Mouse (Mus musculus): Measurements from ENCODE around the gene Hist1h2bn.
"Not testable (repeated sequence)": the region's sequence is repeated elsewhere in the genome, so short reads cannot be mapped to it uniquely, and the experiment has no call there.

Gene Hist1h2bn

DNA sequence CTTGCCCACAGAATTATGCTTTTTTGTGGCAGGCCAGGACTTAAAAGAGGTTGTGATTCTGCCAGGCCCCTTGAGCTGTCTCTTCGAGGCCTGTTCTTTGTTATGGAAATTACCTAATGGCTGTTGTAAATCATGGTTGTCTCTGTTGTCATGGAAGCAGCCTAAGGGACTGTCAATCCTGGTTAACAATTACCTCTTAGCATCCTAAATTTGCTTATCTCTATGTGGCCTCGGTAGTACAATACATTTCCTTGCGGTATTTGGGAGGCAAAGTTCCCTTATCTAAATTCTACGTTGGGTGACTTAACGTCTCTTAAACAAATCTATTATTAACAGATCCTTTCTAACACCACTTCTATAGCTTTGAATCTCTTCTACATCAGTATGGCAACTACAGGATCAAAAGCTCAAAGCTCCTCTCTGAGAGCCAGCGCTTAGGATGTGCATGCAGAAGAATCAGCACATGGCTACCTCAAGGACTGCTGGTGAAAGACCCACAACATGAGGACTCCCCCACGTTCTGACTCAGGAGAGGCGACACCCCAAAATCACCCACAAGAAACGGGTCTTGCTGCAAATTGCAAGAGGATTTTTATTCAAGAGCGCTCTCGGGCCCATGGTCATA is 25.9 kb upstream of the Hist1h2bn start:
- DNase-seq (ENCODE audit: low spot score): no peak

DNA sequence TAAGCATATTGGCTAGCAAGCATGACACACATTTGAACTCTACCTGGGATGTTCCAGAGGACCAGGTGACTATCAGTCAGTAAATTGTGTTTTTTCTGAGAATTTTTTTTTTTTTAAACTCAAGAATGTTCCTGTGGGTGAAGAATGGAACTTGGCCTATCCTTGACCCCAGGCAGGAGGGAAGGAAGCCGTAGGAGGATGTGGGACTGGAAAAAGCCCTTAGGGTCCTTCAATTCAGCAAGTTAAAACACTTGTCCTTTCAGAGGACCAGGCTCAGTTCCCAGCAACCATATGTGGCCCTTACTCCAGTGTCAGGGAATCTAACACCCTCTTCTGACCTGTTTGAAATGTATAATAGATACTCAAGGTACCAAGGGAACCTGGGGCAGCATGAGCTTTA is 24.4 kb upstream of the Hist1h2bn start:
- DNase-seq (ENCODE audit: low spot score): no peak

DNA sequence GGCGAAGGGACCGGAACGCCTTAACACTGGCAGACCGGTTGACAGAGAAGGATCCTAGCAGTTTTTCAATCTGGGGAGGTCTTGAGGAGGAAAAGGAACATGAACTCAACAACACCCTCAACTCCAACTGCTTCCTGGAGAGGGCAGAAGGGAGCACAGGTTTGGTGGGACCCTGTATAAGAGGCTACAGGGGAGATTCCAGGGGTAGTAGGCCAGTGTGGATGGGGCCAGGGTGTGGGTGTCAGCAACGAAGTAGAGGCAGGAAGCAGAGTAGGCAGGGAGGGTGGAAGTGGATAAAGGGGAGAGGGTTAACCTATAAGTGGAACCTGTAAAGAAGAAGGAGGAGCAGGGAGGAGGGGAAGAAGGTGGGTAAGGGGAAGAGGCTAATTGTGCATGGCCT is 20.5 kb upstream of the Hist1h2bn start:
- no peak for DNase-seq (ENCODE audit: low spot score)

GRCm38 (mm10) chr13:21734010-21734905 is 19.7 kb upstream of the Hist1h2bn start:
- no peak for DNase-seq (ENCODE audit: low spot score)

GRCm38 (mm10) chr13:21734906-21735767 is 18.8 kb upstream of the Hist1h2bn start, which contains the start of gene Hist1h4j:
TSS of gene Hist1h4j (plus strand) at chr13:21735064.
- not testable (repeated sequence) for DNase-seq (ENCODE audit: low spot score)

DNA sequence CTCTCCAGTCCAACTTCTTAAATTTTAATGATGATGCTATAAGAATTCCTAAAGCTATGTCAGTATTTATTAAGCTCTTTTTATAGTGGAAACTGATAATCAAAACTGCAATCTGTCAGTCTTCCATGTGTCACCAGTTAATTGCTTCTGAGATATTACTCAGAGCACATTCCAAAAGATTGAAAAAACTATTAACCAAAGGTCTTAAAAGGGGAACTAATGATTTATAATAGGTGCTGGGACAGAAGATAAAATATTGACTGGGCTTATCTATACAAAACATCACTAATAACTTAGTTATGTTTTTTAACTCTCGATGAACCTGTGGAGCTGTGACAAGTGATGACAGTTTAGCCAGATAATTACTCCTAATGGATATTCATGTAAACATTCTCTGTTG is 8.9 kb upstream of the Hist1h2bn start:
- DNase-seq (ENCODE audit: low spot score): no peak

DNA sequence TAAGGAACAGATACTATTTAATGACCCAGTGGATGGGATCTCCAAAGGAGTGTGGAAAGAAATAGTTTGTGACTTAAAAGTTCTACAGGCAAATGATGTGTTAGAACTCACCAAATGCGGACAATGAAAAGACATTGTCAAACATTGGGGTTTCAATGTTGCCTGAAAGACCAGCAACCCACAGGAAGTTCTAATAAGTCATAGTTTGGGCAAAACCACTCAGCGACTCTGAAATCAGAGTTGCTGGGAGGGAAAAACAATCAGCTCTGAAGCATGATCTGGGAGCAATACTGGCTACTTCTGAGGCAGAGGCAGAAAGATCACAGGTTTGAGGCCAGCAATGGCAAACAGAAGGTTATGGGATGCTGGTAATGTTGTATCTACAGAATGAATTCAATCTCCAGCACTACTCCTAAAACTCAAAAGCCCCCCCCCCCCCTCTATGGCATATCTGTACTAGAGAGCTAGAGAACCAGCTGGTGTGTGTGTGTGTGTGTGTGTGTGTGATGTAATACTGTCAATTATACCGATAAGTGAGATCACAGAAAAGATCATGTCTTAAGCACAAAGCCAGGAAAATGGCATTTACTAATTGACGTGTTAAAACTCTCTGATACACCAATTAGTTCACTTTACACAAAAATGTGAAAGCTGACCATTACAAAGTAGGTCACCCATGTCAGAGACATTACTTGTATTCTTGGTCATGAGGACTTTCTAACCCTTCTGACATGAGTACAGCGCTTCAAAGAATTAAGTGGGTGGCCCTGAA is 4.3 kb upstream of the Hist1h2bn start:
- DNase-seq (ENCODE audit: low spot score): no peak

GRCm38 (mm10) chr13:21750159-21751017 is 3.5 kb upstream of the Hist1h2bn start, which contains the start of gene Hist1h4k:
TSS of gene Hist1h4k (minus strand) at chr13:21750505.
- DNase-seq (ENCODE audit: low spot score): peak; percentile 90

DNA sequence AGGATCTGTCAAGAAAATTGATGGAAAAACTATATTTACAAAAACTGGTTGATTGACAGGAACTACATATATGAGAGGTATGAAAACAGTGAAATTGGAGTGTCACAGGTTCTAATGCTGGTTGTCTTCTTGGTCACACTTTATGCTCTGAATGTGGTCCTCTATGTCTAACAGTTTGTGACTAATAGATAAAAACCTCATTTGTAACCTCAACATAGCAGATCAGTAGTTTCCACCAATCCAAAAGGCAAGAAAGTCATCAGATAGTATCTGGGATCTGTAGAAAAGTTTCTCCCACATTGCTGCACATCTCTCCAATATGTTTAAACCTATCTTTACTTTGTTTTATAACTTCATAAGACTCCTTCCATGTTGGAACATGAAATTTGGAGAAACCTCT is 2.5 kb upstream of the Hist1h2bn start:
- no peak for DNase-seq (ENCODE audit: low spot score)

GRCm38 (mm10) chr13:21751827-21752226 is 2.1 kb upstream of the Hist1h2bn start:
- no peak for DNase-seq (ENCODE audit: low spot score)

GRCm38 (mm10) chr13:21752356-21752755 is 1.6 kb upstream of the Hist1h2bn start:
- no peak for DNase-seq (ENCODE audit: low spot score)

GRCm38 (mm10) chr13:21753051-21753523 is 836 bp upstream of the Hist1h2bn start:
- DNase-seq (ENCODE audit: low spot score): no peak

DNA sequence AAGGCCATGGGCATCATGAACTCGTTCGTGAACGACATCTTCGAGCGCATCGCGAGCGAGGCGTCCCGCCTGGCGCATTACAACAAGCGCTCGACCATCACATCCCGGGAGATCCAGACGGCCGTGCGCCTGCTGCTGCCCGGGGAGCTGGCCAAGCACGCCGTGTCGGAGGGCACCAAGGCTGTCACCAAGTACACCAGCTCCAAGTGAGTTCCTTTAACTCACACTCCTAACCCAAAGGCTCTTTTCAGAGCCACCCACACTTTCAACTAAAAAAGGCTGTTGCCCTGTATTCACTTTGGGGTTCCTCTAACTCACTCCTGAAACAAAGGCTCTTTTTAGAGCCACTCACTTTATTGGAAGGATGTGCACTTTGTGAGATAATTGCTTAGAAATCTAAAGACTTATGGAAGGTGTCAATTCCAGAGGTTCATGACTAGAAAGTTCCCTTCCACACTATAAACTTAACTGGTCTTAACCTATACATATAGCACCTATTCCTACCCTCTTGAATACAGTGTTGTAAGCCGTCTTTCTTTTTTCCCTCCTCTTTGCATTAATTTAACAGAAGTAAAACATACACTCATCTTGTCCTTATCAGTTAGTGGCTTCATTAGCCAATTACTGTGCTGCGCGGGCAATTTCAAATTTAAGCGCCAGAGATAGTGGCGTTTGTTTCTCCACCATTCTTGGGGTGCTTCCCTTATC is 525 bp downstream of the Hist1h2bn start:
- not testable (repeated sequence) for DNase-seq (ENCODE audit: low spot score)

DNA sequence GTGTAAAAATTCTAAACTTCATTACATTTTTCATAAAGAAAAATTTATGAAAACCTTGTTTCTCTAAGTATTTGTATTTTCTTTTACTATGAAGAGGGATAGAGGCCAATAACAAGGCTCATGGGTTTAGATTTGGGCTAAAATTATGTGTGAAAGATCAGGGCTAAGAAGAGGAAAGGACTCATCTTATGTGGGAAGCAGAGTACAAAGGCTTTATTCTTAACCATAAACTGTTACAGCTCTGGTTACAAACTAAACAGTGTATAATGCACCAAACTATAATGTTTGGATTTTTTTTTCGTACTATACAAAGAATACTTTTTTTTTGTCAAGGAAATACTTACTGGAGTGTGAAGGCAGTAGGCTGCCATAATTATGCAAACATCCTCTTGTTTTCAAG is 1.8 kb downstream of the Hist1h2bn start:
- no peak for DNase-seq (ENCODE audit: low spot score)

GRCm38 (mm10) chr13:21778814-21779766 is 25.2 kb downstream of the Hist1h2bn start:
- DNase-seq (ENCODE audit: low spot score): peak; percentile 74

DNA sequence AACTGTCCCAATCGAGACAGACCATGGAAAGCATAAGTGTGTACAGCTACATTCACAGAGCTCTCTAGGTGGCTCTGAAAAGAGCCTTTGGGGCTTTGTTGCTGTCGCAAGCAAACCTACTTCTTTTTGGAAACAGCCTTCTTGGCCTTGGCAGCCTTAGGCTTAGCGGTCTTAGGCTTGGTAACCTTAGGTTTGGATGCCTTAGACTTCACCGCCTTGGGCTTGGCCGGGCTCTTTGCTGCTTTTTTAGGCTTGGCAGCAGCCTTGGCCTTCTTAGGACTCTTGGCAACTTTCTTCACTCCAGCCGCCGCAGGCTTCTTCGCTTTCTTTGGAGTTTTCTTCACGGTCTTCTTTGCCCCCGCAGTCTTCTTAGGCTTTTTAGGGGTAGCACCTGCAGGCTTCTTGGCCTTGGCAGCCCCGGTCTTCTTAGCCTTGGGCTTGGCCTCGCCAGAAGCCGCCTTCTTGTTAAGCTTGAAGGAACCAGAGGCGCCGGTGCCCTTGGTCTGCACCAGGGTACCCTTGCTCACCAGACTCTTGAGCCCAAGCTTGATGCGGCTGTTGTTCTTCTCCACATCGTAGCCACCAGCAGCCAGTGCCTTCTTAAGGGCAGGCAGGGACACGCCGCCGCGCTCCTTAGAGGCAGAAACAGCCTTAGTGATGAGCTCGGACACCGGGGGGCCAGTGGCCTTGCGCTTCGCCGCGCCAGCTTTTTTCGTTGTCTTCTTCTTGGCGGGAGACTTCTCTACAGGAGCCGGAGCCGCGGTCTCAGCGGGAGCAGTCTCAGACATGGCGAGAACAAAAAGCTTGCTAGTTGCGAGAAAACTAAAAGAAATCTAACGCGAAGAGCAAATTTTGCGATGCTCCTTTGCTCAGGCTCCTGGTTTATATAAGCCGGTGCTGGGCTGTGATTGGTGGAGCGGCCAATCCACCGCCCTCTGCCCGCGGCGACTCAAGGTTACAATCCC is 26.1 kb downstream of the Hist1h2bn start, which contains the start of gene Hist1h1b:
Gene Hist1h1b (minus strand): TSS at position 859 of the 965 bp plus-strand sequence.
- DNase-seq (ENCODE audit: low spot score): no peak

DNA sequence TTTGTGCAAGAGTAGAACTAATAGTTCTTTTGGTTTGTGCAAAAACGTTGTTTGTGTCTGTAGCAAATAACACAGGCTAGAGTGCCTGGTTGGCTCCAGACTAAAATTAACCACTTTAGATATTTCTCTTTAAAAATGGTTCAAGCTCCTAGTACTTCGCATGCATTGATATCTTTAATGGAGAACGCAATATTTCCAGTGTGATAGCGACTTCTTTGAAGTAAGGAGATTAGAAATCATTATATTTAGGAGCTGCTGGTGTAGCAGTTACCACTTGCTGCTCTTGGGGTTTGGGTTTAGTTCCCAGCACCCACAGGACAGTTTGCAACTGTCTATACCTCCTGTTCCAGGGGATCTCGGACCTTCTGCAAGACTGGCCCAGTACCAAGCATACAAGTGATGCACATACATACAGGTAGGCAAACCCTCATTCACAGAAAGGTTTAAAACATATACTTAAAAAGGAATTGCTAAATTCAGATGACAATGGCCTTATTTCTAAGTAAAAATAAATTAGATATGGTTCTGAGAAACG is 27.2 kb downstream of the Hist1h2bn start:
- DNase-seq (ENCODE audit: low spot score): no peak

Measured in layer of hippocampus, adult 9-10 months (tissue).